Mouse (Mus musculus) megakaryocyte, embryonic 14.5 days (primary cell): ENCODE data around the gene Sncg.

Experiments used
- FLI1 ChIP-seq: IDR thresholded peaks from 2 replicates; pipeline ENCODE4 v1.6.1; 2012; ENCODE audit warnings: low read length, inconsistent platforms, mixed read lengths
- GATA1 ChIP-seq: IDR thresholded peaks from 3 replicates; pipeline ENCODE4 v1.6.1; 2012; ENCODE audit warnings: mixed read lengths, low read length, inconsistent platforms, borderline replicate concordance

DNA sequence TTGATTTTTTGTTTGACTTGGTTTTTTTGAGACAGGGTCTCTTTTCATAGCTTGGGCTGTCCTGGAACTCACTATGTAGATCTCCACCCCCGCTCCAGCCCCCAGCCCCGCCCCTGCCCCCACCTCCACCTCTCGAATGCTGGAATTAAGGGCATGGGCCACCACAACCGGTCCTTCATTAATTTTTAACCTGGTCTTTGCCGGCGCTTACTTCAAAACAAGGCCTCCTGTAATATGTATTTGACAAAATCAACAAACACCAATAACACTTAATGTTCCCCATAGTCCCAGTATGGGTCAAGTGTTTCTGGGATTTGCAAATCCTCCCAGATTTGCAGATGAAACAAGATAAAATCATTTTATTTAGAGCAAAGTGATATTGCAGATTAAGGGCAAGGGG is 14.3 kb downstream of the Sncg start:
- TF ChIP-seq GATA1 (no peak), FLI1 (no peak)
